Mouse (Mus musculus): Measurements from ENCODE around the gene Clec2l.

Clec2l gene

GRCm38 (mm10) chr6:38715881-38716280 is 53.0 kb downstream of the Clec2l start:
- DNase-seq (ENCODE audit: low spot score in 2 of 2), result no peak

- no peak for DNase-seq (ENCODE audit: low spot score in 2 of 2)
Observed at GRCm38 (mm10) chr6:38718625-38719024, 55.8 kb downstream of the Clec2l start.

GRCm38 (mm10) chr6:38719229-38719628 is 56.4 kb downstream of the Clec2l start:
- no peak for DNase-seq (ENCODE audit: low spot score in 2 of 2)

- no peak for DNase-seq (ENCODE audit: low spot score in 2 of 2)
Observed at GRCm38 (mm10) chr6:38721361-38721760, 58.5 kb downstream of the Clec2l start.

- DNase-seq (ENCODE audit: low spot score in 2 of 2), result no peak
Observed at GRCm38 (mm10) chr6:38725515-38725914, 62.6 kb downstream of the Clec2l start.

Data from frontal cortex, postnatal 25 days (tissue).